Mouse (Mus musculus): ENCODE data around the gene Ppp1r14d. TPM values are rescaled to one million over a fixed set of nuclear protein-coding genes. Genes with fewer than 3 reads are reported as not detected.
A peak's percentile ranks its signal among the peaks of the same experiment; 100 is the strongest.

Ppp1r14d gene
- total and polyA plus RNA-seq, 2 experiments from 2014 or later, result not detected

- 53% methylated on average over 5 of the region's 5 CpGs for WGBS
- Histone ChIP-seq H3K4me1 (ENCODE audit: control insufficient read depth, insufficient read depth) (peaks cover 7% of the 10 kb centered on the region), H3K27ac (ENCODE audit: low read depth) (peak overlapping the region; percentile 69), H3K4me2 (ENCODE audit: low read depth, low read length) (no peak overlapping the region), H3K4me3 (ENCODE audit: low read depth, low read length) (no peak overlapping the region), H3K9ac (replicated peaks; ENCODE audit: low read depth, low read length) (no peak overlapping the region; the same call in 1 of the 2 replicates), H3K36me3 (replicated peaks; ENCODE audit: control insufficient read depth, insufficient read depth, low read length) (no peaks in the 10 kb centered on the region), H3K9me3 (replicated peaks; ENCODE audit: control insufficient read depth, low read length) (no peaks in the 10 kb centered on the region), H3K27me3 (ENCODE audit: control insufficient read depth, insufficient read depth, low read length) (no peaks in the 10 kb centered on the region)
- DNase-seq (ENCODE audit: low spot score), result no peak
- peak; percentile 57; the same call in 1 of the 2 replicates for ATAC-seq (ENCODE audit: insufficient read depth, low read depth)
- TF ChIP-seq EP300 (IDR thresholded peaks at IDR 0.05; ENCODE audit: low read depth), result no peak
- no peak for TF ChIP-seq CTCF (IDR thresholded peaks at IDR 0.05; ENCODE audit: low read depth)
Observed at GRCm38 (mm10) chr2:119194140-119194539, 35.6 kb downstream of the Ppp1r14d start.

- H3K36me3 ChIP-seq (replicated peaks; ENCODE audit: control insufficient read depth, insufficient read depth, low read length), result no peaks in the 10 kb centered on the region
- H3K27ac ChIP-seq (ENCODE audit: low read depth), result no peak overlapping the region
- peaks cover 7% of the 10 kb centered on the region for H3K4me1 ChIP-seq (ENCODE audit: control insufficient read depth, insufficient read depth)
- H3K4me2 ChIP-seq (ENCODE audit: low read depth, low read length), result no peak overlapping the region
- no peaks in the 10 kb centered on the region for H3K27me3 ChIP-seq (ENCODE audit: control insufficient read depth, insufficient read depth, low read length)
- H3K9me3 ChIP-seq (replicated peaks; ENCODE audit: control insufficient read depth, low read length), result no peaks in the 10 kb centered on the region
- WGBS, result 62% methylated on average over 5 of the region's 5 CpGs
- ATAC-seq (ENCODE audit: insufficient read depth, low read depth), result no peak
- TF ChIP-seq CTCF (IDR thresholded peaks at IDR 0.05; ENCODE audit: low read depth) (no peak), EP300 (IDR thresholded peaks at IDR 0.05; ENCODE audit: low read depth) (no peak)
- no peak overlapping the region for H3K4me3 ChIP-seq (ENCODE audit: low read depth, low read length)
- no peak overlapping the region for H3K9ac ChIP-seq (replicated peaks; ENCODE audit: low read depth, low read length)
- DNase-seq (ENCODE audit: low spot score), result no peak
Observed at GRCm38 (mm10) chr2:119190969-119191368, 38.7 kb downstream of the Ppp1r14d start.

GRCm38 (mm10) chr2:119189029-119189710, 40.5 kb downstream of the Ppp1r14d start:
- Histone ChIP-seq H3K27ac (ENCODE audit: low read depth) (no peak overlapping the region), H3K4me2 (ENCODE audit: low read depth, low read length) (peak overlapping the region; percentile 62), H3K9ac (replicated peaks; ENCODE audit: low read depth, low read length) (no peak overlapping the region), H3K9me3 (replicated peaks; ENCODE audit: control insufficient read depth, low read length) (no peaks in the 10 kb centered on the region), H3K4me3 (ENCODE audit: low read depth, low read length) (peak overlapping the region; percentile 28), H3K36me3 (replicated peaks; ENCODE audit: control insufficient read depth, insufficient read depth, low read length) (no peaks in the 10 kb centered on the region; the same call in 1 of the 2 replicates), H3K4me1 (ENCODE audit: control insufficient read depth, insufficient read depth) (peaks cover 3% of the 10 kb centered on the region; the same call in 1 of the 2 replicates), H3K27me3 (ENCODE audit: control insufficient read depth, insufficient read depth, low read length) (no peaks in the 10 kb centered on the region)
- WGBS, result 7% methylated on average over 15 of the region's 15 CpGs
- TF ChIP-seq EP300 (IDR thresholded peaks at IDR 0.05; ENCODE audit: low read depth), result no peak
- peak; percentile 89 for TF ChIP-seq CTCF (IDR thresholded peaks at IDR 0.05; ENCODE audit: low read depth)
- DNase-seq (ENCODE audit: low spot score) (peak; percentile 51), ATAC-seq (ENCODE audit: insufficient read depth, low read depth) (peak; percentile 85)

GRCm38 (mm10) chr2:119182914-119183313, 46.8 kb downstream of the Ppp1r14d start:
- no peak for TF ChIP-seq EP300 (IDR thresholded peaks at IDR 0.05; ENCODE audit: low read depth)
- no peak for TF ChIP-seq CTCF (IDR thresholded peaks at IDR 0.05; ENCODE audit: low read depth)
- Histone ChIP-seq H3K9ac (replicated peaks; ENCODE audit: low read depth, low read length) (no peak overlapping the region), H3K27me3 (ENCODE audit: control insufficient read depth, insufficient read depth, low read length) (no peaks in the 10 kb centered on the region), H3K27ac (ENCODE audit: low read depth) (no peak overlapping the region), H3K4me3 (ENCODE audit: low read depth, low read length) (no peak overlapping the region), H3K36me3 (replicated peaks; ENCODE audit: control insufficient read depth, insufficient read depth, low read length) (peaks cover 18% of the 10 kb centered on the region), H3K4me2 (ENCODE audit: low read depth, low read length) (no peak overlapping the region), H3K4me1 (ENCODE audit: control insufficient read depth, insufficient read depth) (no peaks in the 10 kb centered on the region), H3K9me3 (replicated peaks; ENCODE audit: control insufficient read depth, low read length) (no peaks in the 10 kb centered on the region)
- DNase-seq (ENCODE audit: low spot score) (no peak), ATAC-seq (ENCODE audit: insufficient read depth, low read depth) (no peak)
- 84% methylated on average over 7 of the region's 7 CpGs for WGBS

GRCm38 (mm10) chr2:119177384-119177939, 52.2 kb downstream of the Ppp1r14d start:
- Histone ChIP-seq H3K4me1 (ENCODE audit: control insufficient read depth, insufficient read depth) (peaks cover 10% of the 10 kb centered on the region; the same call in 1 of the 2 replicates), H3K4me3 (ENCODE audit: low read depth, low read length) (no peak overlapping the region), H3K9ac (replicated peaks; ENCODE audit: low read depth, low read length) (no peak overlapping the region), H3K4me2 (ENCODE audit: low read depth, low read length) (no peak overlapping the region), H3K9me3 (replicated peaks; ENCODE audit: control insufficient read depth, low read length) (no peaks in the 10 kb centered on the region), H3K36me3 (replicated peaks; ENCODE audit: control insufficient read depth, insufficient read depth, low read length) (peaks cover 9% of the 10 kb centered on the region; the same call in 1 of the 2 replicates), H3K27me3 (ENCODE audit: control insufficient read depth, insufficient read depth, low read length) (no peaks in the 10 kb centered on the region), H3K27ac (ENCODE audit: low read depth) (no peak overlapping the region)
- ATAC-seq (ENCODE audit: insufficient read depth, low read depth) (no peak), DNase-seq (ENCODE audit: low spot score) (no peak)
- TF ChIP-seq EP300 (IDR thresholded peaks at IDR 0.05; ENCODE audit: low read depth) (no peak), CTCF (IDR thresholded peaks at IDR 0.05; ENCODE audit: low read depth) (no peak)
- WGBS, result 89% methylated on average over 5 of the region's 5 CpGs
